Mouse (Mus musculus) lung, postnatal 10 days (tissue): ENCODE measurements at regions not wholly inside any gene's neighbourhood (a gene's known extent, or its start where the extent isn't known, plus 50 kb on each side); places are given as distances from the start of the nearest gene placed in this dataset.
A peak's percentile ranks its signal among the peaks of the same experiment; 100 is the strongest.
"Not testable (repeated sequence)": the region's sequence is repeated elsewhere in the genome, so short reads cannot be mapped to it uniquely, and the experiment has no call there.

Experiments
- DNase-seq: peaks from one replicate; pipeline ENCODE4 v3.0.0; 2021

DNA sequence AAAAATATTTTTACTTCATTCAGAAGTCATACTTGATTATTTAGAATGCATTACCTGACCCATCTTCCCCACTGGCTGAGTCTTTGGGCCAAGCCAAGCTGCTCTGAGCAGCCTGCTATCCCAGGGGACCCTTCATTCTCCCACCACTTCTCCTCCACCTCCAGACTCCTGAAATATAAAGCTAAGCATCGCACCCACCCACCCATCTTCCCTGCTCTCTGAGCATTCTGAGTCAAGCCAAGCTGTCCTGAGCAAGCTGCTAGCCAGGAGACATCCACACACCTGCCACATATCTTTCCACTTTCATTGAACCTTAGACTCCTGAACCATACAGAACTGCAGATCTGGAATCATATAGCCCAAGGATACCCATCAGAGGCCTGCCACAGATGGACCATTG, 1456.2 kb upstream of the Adam24 start:
- no peak for DNase-seq

DNA sequence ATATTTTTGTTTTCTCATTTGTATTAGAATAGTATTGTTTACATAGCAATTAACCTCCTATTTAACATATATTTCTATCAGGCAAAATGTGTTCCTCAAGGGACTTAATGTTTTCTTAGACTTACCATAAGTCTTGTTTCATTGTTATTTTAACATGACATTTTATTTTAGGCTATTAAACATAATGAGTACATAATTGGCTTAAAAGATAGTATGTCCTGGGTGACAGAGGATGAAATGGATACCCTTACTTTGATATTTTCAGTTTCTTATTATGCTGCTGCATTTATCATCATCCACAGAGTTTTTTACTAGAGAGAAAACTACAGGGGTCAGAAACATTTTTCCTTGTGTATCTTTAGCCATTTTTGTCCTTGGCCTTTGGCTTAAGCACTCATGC, 1447.6 kb upstream of the Adam24 start:
- no peak for DNase-seq

- peak; percentile 1 for DNase-seq
Observed at GRCm38 (mm10) chr8:39268970-39269497, 1405.8 kb upstream of the Adam24 start.

DNA sequence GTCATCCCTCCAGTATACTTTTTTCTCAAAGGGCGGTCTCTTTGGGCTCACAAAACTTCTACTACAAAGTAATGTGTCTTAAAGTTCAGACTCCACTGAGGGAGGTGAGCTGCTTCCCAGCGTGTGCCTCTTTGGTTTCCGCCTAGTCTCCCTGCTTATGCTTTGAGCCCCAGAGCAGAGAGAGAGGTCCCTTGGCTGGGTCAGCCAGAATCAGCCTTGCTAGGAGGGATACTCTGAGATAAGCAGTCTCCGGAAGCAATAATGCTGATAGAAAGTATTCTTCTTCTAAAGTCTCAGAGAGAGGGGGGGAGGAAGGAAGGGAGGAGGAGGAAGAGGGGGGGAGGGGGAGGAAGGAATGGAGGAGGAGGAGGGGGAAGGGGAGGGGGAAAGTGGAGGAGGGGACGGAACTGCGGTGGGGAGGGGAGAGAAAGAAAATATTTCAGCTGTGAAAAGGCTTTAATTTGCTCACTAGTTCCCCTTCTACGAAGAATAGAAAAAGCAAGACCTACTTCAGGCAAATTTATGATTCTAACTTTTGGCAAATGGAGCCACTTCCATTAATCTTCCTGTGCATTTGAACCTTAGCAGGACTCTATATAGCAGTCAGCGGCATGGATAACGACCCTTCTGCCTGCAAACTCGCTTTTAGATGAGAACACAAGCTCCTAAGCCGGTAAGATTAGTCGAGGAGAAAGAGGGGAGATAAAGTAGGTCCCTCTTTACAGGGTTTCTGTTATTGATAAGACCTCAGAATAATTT, 1377.2 kb upstream of the Adam24 start:
- no peak for DNase-seq

DNA sequence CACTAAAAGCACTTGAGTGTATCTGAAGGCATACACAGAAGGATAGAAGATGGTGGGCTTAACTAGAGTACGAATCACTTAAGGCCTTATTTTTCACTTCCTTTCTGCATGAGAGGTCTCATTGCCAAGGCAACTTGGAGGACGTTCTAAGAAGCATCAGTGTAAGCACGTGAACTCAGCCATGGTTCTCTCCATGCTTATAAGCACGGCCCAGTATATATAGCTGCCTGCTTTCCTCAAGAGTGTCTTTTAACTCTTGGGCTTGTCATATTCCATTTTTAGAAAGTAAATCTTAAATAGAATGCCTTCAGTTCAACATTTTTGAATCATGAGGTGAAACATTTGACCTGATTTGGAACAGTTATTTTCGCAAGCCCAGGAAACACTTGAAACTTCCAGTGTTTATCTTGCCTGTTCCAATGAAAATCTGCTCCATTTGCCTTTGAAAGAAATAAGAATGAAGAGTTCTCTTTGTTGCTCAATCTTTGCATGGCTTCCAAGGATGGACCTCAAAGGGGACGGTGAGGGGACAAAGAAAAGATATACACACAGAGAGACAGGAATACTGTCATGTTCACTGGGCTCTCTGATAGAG, 1371.0 kb upstream of the Adam24 start:
- DNase-seq = no peak

DNA sequence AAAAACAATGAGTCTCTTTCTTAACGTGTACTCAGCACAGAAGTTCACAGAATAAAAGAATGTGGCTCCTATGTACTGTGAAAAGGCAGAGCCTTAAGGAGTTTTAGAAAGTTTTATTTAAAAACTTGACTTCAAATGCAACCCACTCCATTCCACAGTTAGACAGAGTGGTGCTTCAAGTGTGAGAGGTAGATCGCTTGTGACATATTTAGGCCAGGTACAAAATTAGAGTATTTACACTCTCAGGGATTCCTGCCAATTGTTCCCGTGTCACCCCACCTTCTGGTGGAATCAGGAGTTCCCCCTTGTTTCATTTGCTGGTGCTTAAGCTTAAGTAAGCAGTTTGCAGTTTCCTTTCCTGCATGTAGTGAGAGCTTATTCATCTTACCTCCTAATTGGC, 1361.0 kb upstream of the Adam24 start:
- peak; percentile 43 for DNase-seq

- DNase-seq = no peak
Observed at GRCm38 (mm10) chr8:39315521-39316233, 1359.2 kb upstream of the Adam24 start.

DNA sequence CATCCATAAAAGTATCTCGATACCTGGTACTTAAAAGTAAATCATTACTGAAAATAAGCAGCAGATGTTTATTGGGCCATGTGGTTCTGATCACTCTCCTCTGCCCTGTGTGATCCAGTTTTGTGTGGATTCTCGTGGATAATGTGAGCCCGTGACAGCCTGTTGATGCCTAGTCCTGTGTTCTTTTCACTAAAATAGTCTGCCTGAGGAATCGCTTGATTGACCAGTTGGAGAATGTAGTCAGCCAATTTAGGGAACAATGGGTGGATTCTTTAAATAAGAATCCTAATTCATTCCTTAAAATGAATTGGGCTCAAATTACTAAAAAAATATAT, 1358.7 kb upstream of the Adam24 start:
- DNase-seq = no peak

GRCm38 (mm10) chr8:39329378-39329777, 1345.5 kb upstream of the Adam24 start:
- no peak for DNase-seq

- DNase-seq = no peak
Observed at GRCm38 (mm10) chr8:39344731-39345130, 1330.1 kb upstream of the Adam24 start.

DNA sequence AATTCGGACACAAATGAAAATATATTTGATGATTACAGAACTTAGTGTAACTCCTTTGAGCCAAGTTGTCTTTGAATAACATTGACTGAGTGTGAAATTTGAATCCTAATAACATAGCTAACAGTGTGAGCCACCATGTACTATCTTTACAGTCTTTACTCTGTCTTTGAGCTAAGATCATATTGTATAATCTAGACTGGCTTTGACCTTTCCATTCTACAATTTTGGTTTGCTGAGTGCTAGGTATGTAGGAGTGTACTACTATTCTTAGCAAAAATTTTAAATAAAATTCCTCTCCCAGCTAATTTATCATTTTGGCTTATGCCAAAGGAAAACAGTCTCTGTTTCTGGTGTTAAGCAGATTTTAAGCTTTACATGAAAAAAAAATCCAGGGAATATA, 1328.4 kb upstream of the Adam24 start:
- DNase-seq = no peak

- no peak for DNase-seq
Observed at GRCm38 (mm10) chr8:39348956-39349355, 1325.9 kb upstream of the Adam24 start.

- no peak for DNase-seq
Observed at GRCm38 (mm10) chr8:39355412-39355811, 1319.5 kb upstream of the Adam24 start.

DNA sequence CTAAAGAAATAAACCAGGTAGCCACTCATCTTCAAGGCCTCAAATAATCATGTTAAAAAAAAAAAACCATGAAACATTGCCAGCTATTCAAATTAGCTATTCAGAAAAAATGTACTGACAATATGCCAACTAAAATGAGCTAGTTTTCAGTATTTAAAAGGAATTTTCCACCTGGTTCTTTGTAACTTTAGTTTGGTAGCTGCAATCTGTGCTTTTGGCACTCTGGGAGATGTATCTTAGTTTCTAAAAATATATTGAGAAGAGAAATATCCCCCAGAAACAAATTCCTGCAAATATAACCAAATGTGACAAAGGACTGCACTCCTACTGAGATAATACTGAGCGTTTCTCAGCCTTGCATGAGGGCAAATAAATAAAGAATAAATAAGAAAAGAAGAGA, 1317.8 kb upstream of the Adam24 start:
- DNase-seq = no peak

- DNase-seq = no peak
Observed at GRCm38 (mm10) chr8:39357865-39358264, 1317.0 kb upstream of the Adam24 start.

DNA sequence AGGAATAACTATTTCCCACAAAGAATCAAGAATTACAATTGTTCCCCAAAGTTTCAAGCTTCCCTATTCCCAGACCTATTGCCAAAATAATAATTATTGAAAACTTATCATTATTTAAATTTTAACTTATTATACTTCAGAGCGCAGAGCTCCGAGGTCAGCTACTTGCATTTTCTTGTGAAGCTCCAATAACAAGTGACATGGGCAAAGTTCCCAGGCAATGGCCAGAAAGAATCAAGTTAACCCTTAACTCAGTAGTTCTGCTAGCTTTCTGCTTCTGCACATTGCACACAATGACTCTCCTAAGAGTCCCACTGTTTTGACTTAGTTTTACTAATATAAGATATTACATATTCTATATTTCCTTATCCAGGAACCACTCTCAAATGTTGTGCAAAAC, 1308.5 kb upstream of the Adam24 start:
- not testable (repeated sequence) for DNase-seq
